Mouse (Mus musculus): ENCODE results near the gene Midn.

Gene Midn

GRCm38 (mm10) chr10:80129846-80130245 lies 18.2 kb upstream of the Midn start:
- DNase-seq (ENCODE audit: low spot score in 2 of 2), result no peak

DNA sequence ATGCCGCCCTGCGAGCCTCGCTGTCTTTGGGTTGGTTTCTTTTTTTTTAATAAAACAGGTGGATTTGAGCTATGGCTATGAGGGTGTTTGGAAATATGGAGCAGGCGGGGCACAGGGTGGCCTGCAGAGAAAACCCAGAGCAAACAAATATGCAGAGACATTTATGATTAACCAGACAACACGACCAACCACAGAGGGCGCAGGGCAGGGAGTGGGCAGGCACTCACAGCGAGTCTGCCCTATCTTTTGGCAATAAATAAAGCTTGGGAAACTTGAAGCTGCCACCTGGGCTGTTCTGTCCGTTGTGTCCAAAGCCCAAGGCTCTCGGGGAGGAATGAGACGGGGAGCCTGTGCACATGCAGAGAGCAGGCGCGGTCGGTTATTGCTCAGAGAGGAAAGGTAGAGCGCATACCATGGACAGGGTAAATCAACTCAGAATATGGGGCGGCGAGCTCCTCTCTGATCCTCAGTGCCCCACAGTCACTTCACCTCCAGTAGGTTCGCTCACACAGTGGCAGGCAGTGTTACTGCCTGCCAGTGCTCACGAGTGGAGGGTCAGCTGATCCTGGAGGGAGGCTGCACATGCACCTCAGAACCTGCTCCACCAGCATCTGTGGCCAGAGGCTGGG lies 17.6 kb upstream of the Midn start:
- DNase-seq (ENCODE audit: low spot score in 2 of 2), result no peak

DNA sequence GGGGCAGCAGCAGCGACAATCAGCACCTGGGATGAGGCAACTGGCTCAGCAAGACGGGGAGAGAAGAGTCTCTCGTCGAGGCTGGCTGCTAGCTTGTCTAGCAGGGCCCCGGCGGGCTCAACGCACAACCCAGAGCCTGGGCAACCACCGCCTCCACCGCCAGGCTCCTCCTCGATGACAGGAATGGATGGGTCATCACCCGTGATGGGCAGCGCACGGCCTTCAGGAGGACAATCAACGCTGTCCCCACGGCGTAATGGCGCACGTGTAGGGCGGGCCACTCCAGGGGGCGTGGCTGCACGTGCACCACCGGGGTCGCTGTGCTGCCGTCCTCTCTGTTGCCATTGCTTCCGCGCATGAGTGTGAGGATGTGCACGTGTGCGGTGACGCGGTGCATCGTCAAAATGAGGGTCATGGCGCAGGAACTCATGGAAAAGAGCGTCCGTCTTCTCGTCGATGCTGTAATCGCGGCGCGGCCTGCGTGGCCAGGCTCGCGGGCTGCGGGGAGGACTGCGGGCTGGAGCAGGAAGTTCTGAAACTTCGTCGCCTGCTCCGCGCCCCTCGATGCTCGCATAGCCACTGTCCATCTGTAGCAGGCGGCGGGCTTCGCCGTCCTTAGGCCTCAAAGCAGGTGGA lies 16.6 kb upstream of the Midn start:
- DNase-seq (ENCODE audit: low spot score in 2 of 2), result no peak

GRCm38 (mm10) chr10:80131952-80132350 lies 16.1 kb upstream of the Midn start:
- no peak for DNase-seq (ENCODE audit: low spot score in 2 of 2)

- no peak for DNase-seq (ENCODE audit: low spot score in 2 of 2)
Observed at GRCm38 (mm10) chr10:80133226-80133849, 14.7 kb upstream of the Midn start.

- DNase-seq (ENCODE audit: low spot score in 2 of 2), result no peak
Observed at GRCm38 (mm10) chr10:80134421-80134820, 13.7 kb upstream of the Midn start.

DNA sequence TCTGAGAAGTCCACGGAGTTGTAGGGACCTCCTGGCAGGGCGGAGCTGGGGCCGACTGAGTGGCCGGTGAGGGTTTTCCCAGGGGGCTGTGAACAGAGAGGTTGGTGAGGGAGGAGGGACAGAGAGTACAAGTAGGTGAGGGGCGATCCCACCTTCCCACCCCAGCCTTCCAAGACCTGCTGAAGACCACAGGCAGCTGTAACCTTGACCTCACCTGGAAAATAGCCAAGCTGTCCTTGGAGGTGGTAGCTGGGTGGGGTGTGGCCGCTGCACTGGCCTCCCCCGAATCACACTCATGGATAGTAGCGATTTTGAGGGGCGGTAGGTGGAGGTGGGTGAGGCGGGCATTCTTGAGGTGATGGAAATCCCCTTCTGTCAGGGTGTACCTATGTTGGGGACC lies 12.9 kb upstream of the Midn start:
- DNase-seq (ENCODE audit: low spot score in 2 of 2), result no peak

- DNase-seq (ENCODE audit: low spot score in 2 of 2), result no peak
Observed at GRCm38 (mm10) chr10:80135641-80136040, 12.4 kb upstream of the Midn start.

- DNase-seq (ENCODE audit: low spot score in 2 of 2), result no peak
Observed at GRCm38 (mm10) chr10:80136179-80136951, 11.7 kb upstream of the Midn start.

DNA sequence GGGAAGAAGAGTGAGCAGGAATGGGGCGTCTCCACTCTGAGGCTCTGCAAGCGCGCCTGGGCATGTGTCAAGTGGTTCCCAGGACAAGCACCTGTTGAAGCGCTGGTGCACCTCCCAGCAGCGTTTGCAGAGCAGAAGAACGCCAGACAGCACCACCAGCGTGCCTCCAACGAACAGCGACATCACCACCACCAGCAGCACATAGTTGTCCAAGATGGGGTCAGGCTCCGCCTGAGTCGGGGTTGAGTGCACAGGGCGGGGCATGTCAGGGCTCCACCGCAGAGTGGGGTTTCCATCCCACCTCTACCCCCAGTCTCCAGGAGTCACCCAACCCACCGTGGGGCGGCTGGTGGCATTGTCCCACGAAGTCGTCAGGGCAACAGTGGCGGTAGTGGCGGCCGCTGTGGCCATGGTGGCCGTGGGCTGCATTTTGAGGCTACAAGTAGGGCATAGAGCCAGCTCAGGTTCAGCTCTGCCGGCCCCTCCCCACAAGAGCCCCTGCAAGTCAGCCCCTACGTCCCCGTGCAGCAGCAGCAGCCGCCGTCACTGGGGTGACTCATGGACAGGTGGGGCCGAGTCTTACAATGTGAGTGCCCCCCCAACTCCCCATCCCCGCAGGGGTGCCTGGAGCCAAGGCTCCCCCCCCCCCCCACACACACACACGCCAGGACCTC lies 11.0 kb upstream of the Midn start:
- no peak for DNase-seq (ENCODE audit: low spot score in 2 of 2)

DNA sequence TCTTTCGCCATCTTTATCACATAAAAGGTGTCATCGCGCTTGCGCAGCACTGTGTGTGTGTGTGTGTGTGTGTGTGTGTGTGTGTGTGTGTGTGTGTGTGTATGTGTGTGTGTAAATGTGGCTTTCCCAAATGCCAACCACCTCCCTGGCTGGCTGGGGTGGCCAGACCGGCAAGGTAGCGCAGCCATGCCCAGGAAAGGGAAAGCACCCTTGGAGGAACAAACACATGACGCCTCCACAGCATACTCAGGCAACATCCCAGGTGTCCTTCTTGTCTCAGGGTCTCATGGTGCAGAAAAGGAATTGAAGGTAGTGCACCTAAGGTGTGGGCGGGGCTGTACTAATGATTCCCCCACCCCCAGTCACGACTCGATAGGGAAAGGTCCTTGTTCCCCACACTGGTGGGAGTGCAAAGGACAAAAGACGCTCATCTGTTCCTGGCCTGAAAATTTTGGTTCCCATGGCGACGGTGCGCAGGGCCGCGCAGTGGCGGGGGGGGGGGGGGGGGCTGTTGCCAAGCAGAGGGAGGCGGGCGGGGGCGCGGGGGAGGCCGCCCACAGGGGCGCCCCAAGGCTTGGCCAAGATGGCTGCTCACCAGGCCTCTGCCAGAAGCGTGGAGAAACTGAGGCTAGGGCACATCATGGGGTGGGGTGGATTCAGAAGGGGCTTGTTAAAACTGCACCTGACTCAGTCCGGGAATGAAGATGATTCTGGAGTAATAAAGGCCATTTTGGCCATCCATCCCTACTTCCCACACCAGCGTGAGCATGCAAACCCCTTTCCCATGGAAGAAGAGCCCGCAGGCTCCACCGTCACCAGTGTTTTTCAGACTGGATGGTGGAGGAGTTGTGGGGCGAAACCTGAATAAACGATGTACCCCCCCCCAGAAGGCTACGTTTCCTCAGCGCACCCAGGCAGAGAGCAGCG lies 10.2 kb upstream of the Midn start:
- DNase-seq (ENCODE audit: low spot score in 2 of 2), result no peak

GRCm38 (mm10) chr10:80138553-80139438 lies 9.3 kb upstream of the Midn start, which contains the start of gene Atp5d:
Gene Atp5d, plus strand, starts transcription at chr10:80138632.
- no peak for DNase-seq (ENCODE audit: low spot score in 2 of 2)

GRCm38 (mm10) chr10:80139439-80139775 lies 8.7 kb upstream of the Midn start:
- no peak for DNase-seq (ENCODE audit: low spot score in 2 of 2)

GRCm38 (mm10) chr10:80139975-80140665 lies 8.0 kb upstream of the Midn start:
- DNase-seq (ENCODE audit: low spot score in 2 of 2), result no peak

- no peak for DNase-seq (ENCODE audit: low spot score in 2 of 2)
Observed at GRCm38 (mm10) chr10:80140666-80141035, 7.4 kb upstream of the Midn start, which contains the start of gene Cbarp. Gene Cbarp, minus strand, starts transcription at chr10:80140835.

DNA sequence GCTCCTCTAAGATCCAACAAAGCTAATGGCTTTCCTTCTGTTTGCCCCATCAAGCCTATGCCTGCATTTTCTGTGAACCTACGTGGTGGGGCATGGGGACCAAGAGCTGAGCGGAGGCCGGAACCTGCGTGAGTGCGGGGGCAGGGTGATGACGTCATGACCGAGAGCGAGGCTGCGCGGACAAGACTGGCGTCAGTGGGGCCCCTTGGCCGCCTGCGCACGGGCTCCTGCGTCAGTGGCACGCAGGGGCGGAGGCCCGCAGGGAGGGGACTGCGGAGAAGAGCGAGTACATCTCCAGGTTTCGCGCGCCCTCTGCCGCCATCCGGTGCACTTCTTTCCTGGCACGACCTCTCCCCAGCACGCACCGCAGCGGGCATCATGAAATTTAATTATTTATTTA lies 6.8 kb upstream of the Midn start:
- DNase-seq (ENCODE audit: low spot score in 2 of 2), result peak; percentile 97 to 98

GRCm38 (mm10) chr10:80141786-80142529 lies 6.1 kb upstream of the Midn start:
- peak; percentile 93 to 96 for DNase-seq (ENCODE audit: low spot score in 2 of 2)

DNA sequence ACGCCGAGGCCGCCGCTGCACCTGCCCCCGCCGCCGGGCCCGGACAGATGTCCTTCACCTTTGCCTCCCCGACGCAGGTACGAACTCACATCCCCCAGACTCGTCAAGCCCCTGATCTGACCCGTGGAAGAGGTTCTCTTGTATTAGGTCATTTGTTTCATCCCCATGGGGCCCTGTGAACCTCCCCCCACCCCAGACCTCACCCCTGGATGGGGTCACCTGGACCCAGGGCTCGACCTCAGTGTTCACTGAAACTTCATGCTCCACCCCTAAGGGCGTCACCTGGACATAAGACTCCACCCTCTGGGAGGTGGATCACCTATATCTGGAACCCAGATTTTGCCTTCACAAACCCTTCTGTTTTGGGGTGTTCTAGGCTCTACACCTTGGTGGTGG lies 5.5 kb upstream of the Midn start:
- DNase-seq (ENCODE audit: low spot score in 2 of 2), result no peak

DNA sequence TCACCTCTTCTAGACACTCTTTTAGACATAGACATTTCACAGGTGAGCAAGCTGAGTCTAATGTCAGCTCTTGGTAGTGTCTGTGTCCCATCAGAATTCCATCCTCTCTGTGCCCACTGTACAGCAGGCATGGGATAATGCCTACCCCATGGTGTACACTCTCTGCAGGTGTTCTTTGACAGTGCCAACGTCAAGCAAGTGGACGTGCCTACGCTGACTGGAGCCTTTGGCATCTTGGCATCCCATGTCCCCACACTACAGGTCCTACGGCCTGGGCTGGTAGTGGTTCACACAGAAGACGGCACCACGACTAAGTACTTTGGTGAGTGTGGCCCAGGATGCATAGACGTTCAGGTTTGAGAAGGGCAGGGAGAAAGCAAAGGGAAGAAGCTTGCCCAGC lies 4.4 kb upstream of the Midn start:
- no peak for DNase-seq (ENCODE audit: low spot score in 2 of 2)

Measured in right cerebral cortex, postnatal 36 days (tissue).